Mouse (Mus musculus) urinary bladder, adult 18-20 months (tissue): ENCODE data around the gene 1300017J02Rik.
A peak's percentile ranks its signal among the peaks of the same experiment; 100 is the strongest.
"Not testable (repeated sequence)": the region's sequence is repeated elsewhere in the genome, so short reads cannot be mapped to it uniquely, and the experiment has no call there.

Source experiments
- DNase-seq, 2 experiments: peaks; one replicate each; pipeline ENCODE4 v3.0.0; 2022; ENCODE audit warnings: low spot score in 2 of 2, mixed read lengths in 2 of 2

Gene 1300017J02Rik

DNA sequence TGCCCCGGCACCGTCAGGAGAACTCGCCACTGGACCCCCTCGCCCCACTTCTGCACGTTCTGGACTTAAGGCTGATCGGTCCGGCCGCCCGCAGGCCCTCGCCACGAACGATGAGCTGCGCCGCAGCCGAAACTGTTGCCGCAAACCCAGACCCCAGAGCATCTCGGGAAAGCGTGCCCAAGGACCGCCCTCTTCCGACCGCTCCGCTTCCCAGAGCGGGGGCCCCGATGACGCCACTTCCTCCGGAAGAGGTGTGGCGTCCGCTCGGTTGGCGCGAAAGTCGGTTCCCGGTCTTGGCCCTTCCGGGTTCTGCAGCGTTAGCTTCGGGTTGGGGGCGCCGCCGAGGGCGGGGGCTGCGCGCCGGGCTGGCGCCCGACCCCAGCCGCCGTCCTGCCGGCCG is at the start of gene 1300017J02Rik, which contains the start of gene Topbp1:
Gene 1300017J02Rik (minus strand): TSS at position 156 of the 400 bp plus-strand sequence.
Gene Topbp1 (plus strand): TSS at position 289 of the 400 bp plus-strand sequence.
- DNase-seq = peak; percentile 82 to 86

DNA sequence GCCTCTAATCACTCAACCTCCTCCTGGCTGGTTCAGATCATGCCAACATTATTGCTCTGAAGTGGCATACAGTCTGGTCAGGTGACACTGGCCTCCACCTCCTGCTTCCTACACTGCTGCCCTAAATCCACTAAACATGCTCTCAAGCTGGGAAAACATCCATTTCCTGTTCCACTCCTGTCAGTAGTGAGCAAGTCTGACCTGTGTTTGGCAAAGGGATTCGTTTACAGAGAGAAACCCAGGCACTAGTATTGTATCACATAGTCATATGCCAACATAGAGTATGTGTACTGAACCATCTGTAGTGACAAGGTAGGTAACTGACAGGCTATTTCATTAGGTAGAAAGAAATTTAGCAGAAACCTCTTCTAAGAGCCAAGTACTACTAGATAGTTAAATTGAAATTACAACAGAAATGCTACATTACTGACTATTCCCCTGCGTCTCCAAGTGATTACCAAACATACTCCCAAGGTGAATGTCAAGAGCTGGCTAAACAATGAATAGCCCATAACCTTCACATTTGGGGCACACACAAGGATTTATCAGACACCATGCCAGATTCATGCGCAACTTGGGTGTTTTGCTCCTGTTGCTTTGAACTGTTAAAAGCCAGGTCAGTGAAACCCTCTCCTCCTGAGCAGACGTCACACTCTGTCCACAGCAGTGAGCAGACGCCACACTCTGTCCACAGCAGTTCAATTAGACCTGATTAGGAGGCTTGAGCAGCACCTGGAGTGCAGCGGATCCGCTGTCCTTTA is 48.8 kb upstream of the 1300017J02Rik start:
- DNase-seq = not testable (repeated sequence)

DNA sequence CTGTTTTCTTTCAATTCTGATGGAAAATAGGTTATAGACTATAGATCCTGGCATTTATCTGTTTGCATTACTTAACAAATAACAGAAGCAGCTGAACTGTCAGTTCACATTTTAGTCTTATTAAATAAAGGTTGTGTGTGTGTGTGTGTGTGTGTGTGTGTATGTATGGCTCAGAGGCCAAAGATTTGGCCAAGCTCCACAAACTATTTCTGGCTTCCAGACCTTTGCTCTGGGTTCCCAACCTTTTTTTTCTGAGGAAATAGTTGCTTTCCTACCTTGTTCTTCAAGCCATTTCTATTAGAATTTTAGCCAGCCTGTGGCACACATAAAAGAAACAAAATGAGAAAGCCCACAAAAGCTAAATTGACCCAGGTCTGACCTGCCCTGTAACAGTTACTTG is 43.9 kb upstream of the 1300017J02Rik start:
- no peak for DNase-seq

DNA sequence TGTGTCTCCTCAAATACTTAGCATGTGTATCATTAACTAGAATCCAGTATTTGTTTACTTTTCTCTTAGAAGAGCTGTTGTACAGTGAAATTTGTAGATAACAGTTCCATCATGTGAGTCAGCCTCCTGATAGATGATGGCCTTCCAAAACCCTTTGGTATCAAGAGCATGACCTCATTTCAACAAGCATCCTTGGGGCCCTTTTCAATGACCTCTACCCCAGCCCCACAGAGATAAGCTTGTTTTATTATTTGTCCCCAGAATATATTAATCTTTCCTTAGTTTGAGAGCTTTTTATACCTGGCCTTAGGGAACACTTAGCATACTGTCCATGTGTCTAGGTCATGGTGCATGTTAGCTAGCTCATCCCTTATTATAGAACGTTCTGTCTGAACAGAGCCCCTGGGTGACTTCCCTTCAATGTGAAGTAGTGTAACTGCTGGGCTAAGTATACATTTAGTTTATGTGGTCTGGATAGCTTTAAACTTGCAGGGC is 43.2 kb upstream of the 1300017J02Rik start:
- DNase-seq = no peak

DNA sequence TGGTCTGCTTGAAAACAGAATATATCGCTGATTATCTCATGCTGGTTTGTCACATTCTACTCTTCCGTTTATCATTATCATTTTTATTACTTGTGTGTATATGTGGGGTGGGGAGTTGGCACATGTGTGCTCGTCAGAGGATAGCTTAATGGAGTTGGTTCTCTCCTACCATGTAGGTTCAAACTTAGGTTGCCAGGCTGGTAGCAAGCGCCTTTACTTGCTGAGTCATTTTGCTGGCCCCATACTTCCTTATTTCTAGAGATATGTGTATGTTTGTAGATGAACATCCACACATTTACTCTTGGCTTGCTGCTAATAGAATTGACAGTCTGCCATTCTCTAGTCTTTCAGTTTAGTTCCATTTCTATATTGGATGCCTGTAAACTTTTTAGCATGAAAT is 42.2 kb upstream of the 1300017J02Rik start:
- DNase-seq = no peak

DNA sequence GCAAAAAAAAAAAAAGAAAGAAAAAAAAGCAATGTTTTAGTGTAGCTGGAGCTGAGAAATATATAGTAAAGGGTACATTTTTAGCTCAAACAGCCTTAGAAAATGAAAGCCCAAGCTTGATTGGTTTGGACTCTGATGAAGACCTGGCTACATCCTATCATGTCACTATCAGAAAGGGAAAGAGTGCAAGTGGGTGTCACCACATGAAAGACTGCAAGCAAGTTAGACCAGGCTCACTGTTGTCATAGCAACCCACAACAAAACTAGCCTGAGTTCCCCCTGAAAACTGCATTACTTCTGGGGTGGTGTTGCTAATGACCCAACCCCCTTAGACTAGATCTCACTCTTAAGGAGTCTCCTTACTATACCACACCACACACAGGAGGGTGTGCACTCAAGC is 32.0 kb upstream of the 1300017J02Rik start:
- no peak for DNase-seq

DNA sequence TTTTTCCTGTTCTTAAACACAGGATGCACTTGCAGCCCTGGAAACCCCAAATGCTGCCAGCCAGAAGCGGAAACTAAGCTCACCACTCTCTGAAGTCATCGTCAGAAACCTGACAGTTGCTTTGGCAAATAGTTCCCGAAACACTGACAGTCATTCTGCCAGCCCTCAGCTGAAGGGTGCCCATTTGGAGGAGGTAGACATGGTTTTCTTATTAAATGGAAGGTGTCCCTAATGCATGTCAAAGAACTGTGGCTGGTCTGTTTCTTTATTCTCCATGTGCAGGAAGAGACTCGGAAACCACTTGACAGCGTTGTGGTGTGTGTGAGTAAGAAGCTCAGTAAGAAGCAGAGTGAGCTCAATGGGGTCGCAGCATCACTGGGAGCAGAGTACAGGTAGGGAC is 27.8 kb upstream of the 1300017J02Rik start:
- no peak for DNase-seq

DNA sequence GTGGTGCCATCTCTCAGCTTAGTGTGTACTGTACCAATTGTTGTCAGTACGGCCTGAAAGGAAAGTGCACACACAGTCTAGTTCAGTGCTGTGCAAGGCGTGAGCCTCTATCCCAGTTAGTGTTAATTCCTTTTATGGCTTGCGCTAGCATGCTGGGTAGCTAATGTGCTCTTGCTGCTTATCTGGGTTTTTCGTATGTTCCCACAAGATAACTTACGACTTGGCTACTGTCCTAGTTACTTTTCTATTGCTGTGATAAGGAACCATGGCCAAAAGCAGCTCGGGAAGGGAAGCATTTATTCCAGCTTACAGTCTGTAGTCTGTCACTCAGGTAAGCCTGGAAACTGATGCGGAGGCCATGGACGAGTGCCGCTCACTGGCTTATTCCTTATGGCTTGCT is 21.6 kb upstream of the 1300017J02Rik start:
- no peak for DNase-seq

DNA sequence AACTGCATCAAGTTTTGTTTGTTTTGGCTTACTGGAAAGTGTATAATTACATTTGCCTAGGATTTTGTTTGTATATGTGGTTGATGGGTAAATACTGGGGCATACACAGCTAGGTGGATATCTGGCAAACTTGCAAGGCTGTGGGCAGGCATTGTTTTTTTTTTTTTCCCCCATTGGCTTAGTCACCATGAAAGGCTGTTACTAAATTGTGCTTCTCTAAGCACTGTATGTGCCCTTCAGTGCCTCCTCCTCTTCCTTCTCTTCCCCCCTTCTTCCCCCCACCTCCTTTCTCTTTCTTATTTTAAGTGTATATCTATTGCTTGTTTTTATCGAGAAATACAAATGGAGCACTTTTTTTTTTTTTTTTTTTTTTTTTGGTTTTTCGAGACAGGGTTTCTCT is 19.8 kb upstream of the 1300017J02Rik start:
- DNase-seq = no peak

DNA sequence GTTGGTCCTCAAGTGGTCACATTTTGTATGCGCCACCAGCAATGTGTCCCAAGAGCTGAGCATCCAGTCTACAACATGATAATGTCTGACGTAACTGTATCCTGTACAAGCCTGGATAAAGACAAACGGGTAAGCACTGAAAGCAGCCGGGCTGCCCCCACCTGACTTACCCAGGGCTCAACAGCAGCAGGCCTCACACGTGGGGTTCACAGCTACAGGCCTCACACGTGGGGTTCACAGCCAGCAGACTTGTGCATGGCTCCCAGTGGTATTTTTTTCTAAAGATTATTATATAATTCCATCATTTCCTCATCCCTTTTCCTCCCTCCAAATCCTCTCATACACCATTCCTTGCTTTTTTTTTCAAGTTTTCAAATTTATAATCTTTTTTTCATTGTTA is 5.0 kb upstream of the 1300017J02Rik start:
- no peak for DNase-seq

DNA sequence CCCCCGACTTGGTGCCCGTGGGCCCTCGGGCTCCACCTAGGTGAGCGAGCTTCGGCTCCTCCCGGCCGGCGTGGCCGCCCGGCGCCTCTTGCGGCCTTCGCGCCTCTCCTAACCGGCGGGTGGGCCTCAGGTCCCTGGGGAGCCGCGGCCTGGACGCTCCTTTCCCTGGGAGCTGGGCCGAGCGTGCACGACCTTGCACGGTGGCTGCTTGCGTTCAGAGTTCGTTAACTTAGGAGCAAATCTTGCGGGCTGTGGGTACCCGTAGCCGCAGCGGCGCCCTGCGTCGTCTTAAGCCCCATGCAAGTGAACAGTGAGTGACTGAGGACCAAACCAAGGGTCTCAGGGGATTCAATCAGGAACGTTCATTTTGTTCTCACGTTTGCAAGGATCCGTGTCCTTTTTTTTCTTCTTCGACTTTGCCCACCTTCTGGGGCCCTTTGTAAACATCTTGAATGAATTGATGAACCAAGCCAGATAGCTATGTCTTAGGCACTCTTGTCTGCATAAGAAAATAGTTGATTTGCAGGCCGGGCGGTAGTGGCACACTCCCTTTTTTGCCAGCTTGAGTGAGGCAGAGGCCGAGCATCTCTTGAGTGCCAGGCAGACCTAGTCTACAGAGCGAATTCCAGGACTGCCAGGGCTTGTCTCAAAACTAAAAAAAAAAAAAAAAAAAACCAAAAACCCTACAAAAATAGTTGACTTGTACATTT is 605 bp upstream of the 1300017J02Rik start:
- no peak for DNase-seq

DNA sequence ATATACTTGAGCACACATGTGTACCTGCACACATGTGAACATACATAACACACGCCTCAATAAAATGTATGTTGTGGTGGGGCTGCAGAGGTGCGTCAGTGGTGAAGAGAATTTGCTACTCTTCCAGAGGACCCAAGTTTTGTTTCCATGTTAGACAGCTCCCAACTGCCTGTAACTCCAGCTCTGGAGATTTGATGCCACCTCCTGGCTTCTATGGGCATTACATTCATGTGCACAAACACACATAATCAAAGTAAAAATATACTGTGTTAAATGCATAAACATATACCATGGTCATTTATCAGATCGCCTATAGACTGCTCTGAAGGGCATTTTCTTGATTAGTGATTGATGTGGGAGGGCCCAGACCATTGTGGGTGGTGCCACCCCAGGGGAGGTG is 2.2 kb downstream of the 1300017J02Rik start:
- DNase-seq = peak; percentile 16 to 58

DNA sequence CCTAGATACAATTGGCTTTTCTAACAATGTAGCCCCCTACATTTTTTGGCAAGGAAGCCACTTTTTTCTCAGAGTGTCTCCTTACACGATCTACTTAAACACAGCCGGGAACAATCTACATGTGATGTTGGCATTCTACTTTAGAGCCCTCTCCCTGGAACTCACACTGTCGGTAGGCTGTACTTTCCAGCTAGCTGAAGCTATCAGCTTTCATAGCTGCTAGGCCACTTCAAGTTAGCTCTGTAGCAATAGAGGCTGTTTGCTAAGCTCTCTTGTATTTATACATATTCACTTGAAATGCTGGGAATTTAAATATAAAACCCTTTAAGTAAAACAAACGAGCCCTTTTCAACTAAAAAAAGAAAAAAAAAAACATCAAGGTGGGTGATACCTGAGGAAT is 2.6 kb downstream of the 1300017J02Rik start:
- no peak for DNase-seq

DNA sequence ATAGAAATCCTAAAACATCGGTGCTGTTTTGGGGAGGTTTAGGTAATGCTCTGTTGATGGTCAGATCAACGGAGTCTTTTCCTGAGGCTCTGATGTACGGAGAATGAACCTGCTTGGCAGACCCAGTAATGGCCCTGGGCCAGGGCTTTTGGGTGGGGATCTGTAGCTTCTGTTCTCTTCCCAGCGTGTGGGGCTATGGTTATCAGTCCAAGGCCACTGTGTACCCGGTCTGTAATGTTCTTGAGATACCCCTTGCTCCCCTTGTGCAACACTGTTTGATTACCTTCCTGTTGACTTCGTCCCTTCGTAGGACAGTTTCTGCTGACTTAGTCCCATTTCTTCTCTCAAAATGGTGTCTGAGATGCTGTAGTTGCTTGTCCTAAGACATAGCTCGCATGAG is 3.8 kb downstream of the 1300017J02Rik start:
- no peak for DNase-seq

DNA sequence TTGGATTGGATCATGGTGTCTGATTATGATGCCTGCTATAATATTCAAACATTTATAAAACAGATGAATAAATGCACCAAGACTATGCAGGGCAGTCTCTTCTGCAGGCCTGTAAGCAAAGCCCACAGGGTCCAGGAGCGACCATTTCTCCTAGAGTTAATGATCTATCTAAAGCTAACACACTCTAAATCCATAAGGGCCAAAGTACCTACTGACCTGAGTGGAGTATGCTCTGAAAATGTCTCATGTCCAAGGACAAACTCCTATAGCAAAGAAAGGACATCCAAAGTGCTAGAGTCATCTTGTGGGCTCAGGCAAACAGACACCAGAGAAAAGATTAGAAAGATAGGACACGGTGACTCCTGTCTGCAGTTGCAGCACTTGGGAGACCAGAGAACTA is 10.4 kb downstream of the 1300017J02Rik start:
- DNase-seq = no peak

DNA sequence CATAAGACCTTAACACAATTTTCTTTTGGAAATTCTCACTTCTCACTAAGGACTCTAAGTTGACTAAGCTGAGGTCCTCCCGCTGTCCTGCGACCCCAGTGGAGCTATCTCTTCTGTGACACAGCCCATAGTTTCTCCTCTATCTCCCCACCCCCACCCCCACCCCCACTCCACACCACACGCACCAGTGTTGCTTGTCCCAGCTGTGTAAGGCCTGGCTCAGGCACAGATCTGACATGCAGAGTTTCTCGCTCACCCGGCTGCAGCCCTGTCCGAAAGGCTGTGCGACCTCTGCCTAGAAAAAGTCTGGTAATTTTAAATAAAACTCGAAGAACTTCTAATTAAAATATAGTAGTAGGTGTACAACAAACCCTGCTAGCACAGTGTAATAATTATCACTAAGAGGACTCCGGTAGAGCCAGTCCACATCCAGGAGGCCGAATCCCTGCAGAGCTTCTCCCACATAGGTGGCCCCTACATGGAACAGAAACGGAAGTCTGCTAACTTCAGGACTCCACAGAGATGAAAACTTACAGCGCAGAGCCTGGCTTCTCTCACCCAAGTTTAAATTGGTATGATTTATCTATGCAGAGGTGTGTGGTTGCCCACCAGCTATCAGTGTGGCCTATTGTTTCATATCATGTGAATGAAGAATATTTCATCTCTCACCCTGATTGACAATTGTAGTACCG is 16.2 kb downstream of the 1300017J02Rik start:
- no peak for DNase-seq

DNA sequence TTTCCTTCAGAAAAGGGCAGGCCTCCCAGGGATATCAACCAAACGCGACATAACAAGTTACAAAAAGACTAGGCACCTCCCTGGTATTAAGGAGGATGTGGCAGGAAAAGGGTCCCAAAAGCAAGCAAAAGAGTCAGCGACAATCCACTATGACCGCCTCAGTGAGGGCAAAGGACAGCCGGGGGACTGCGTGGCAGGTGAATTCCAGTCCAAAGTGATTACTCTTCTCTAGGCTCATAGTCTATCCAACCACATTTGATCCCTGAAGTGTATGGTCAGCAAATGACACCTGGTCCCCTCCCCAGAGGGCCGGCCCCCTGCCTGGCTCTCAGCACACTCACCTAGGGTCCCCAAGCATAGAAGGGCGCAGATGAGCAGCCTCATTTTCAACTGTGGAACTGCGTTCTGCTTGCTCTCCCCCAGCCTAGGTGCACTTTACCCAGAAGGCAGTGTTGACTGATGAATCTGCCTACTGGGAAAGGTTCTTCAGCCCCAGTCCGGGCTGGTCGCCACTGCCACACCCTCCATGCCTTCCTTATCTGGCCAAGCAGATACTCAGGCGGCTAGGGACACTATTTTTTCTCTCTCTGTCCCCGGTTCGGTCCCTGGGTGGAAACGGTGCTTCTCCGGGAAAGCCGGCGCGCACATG is 16.9 kb downstream of the 1300017J02Rik start:
- no peak for DNase-seq

DNA sequence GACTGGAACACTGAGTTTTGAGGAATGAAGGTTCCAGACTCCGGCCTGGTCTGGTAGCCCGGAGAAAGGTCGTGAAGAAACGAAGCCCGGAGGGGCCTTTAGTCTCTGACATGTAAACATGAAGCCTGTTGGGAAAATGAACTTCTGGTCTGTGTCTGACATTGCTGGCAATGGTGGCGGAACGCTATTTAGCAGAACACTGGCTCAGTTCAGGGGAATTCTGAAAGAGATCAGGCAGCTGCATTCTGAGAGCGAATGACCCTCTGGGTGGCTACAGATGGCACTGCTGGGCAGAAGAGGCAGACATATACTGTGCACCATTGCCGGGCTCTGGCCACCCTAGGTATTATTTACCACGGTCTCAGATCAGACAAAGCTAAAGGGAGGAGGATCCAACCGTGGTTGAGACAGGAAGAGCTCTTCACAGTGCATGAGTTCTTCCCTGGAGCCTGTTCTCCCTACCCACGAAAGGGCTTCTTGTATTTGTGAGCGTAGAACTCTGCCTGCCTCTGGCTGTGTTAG is 17.9 kb downstream of the 1300017J02Rik start:
- no peak for DNase-seq

DNA sequence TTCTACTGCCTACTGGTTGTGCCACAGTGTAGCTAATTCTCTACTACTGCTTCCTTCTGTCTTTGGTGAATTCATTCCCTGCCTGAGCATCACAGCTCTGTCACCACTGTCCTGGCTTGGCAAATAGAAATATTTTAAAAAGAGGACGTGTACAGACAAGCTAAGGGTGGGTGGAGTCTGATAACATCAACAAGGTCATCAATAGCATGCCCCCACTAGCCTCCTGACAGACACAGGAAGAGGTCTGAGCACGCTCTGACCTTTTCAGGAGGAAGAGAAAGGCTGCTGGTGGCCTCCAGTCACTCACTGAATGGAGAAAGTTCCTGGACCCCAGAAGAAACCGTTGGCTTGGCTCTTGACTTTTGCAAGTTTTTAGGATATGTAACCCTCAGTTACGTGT is 18.5 kb downstream of the 1300017J02Rik start:
- DNase-seq = peak; percentile 15 to 16

DNA sequence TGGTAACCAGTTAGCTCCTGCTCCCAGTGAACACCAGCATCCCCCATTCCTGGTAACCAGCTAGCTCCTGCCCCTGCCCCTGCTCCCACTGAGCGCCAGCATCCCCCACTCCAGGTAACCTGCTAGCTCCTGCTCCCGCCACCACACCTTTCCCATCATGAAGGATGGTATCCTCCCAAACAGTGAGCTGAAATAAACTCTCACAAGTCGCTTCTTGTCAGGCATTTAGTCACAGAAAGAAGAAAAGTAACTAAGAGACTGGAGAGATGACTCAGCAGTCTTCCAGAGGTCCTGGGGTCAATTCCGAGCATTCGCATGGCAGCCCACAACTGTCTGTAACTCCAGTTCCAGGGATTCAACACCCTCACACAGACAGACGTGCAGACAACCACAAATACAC is 28.0 kb downstream of the 1300017J02Rik start:
- no peak for DNase-seq

DNA sequence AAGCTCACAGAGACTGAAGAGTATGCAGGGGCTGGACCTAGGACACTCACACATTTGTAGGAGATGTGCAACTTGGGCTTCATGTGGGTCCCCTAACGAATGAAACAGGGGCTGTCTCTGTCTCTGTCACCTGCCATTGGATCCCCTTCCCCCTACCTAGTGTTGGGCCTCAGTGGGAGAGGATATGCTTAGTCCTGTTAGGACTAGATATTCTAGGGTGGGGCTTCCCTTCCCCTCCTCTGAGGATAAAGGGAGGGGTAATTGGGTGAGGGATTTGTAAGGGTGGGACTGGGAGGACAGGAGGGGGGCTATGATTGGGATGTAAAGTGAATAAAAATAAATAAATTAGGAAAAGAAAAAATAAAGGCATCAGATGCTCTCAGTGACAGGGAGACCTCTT is 29.2 kb downstream of the 1300017J02Rik start:
- DNase-seq = no peak

DNA sequence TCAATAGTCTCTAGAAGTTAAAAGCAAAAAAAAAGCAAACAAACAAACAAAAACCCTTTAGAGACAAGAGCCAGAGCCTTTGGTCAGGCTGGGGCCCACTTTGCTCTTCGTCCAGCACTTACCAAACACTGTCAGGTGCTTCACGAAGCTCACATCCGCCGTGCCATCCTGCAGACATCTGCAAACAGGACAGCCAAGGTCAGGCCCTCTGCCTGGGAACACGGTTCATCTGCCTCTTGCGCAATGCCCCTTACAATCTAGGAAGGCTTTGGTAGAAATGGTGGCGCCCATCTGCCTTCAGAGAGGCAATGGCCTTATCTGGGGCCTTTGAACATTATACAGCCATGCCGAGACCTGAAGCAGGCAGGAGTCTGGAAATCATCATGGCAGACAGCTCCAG is 30.1 kb downstream of the 1300017J02Rik start:
- no peak for DNase-seq
